Comparison of ENCODE assay signal across 30 mouse cellular contexts in the genomic region with DNA sequence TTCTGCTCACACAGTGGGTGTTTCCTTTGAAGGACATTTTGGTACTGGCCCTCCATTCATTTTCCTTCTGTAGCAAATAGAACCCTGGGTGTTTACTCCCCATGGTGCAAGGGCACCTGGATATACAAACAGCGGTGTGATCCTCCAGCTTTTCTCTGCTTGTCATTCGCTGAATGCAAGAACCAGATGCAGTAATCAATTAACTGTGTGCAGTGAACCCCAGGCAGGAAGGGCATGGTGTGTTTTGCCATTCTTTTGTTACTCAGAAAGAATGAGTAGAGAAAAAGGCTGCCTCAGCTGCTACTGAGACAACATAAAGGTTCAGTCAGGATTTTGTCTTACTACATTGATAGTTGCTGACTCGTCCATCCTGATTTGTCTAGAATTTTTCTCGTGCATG.
DNase-seq lines count a peak whose midpoint lies in the region; ATAC-seq and TF ChIP-seq lines count a peak whose summit lies in the region.
"Had no signal": no experiment of that assay in that cellular context is flagged by ENCODE, and none has a peak within 500 bp of the region (broad histone marks: within the 10 kb centered on the region; RNA-seq: fewer than 3 reads in every experiment).

No protein-coding gene starts in this region.

- no peak overlapping the region for H3K27ac ChIP-seq in forebrain, embryonic 14.5 days (ENCODE audit: low read depth, low read length)
- H3K27ac ChIP-seq in forebrain, embryonic 15.5 days (replicated peaks), result no peak overlapping the region
- H3K27ac ChIP-seq: embryonic facial prominence, embryonic 15.5 days; hindbrain, embryonic 13.5 days; kidney, postnatal 0 days; left cerebral cortex, adult 2 months; limb, embryonic 15.5 days; liver, embryonic 14.5 days; lung, embryonic 15.5 days had no signal

- H3K4me2 ChIP-seq in forebrain, embryonic 14.5 days (ENCODE audit: low read length), result no peak overlapping the region
- H3K4me2 ChIP-seq in forebrain, embryonic 15.5 days (replicated peaks), result no peak overlapping the region
- H3K4me2 ChIP-seq: embryonic facial prominence, embryonic 15.5 days; heart, embryonic 12.5 days; hindbrain, embryonic 13.5 days; limb, embryonic 15.5 days; lung, embryonic 15.5 days had no signal

- no peaks in the 10 kb centered on the region for H3K4me1 ChIP-seq in forebrain, embryonic 14.5 days (ENCODE audit: control insufficient read depth, insufficient read depth, low read length)
- H3K4me1 ChIP-seq in forebrain, embryonic 15.5 days, result no peaks in the 10 kb centered on the region
- H3K4me1 ChIP-seq in lung, adult 2 months (ENCODE audit: control insufficient read depth, insufficient read depth, low read length), result no peaks in the 10 kb centered on the region
- H3K4me1 ChIP-seq: embryonic facial prominence, embryonic 15.5 days; heart, embryonic 12.5 days; hindbrain, embryonic 13.5 days; limb, embryonic 15.5 days; lung, embryonic 15.5 days had no signal

- ATAC-seq in forebrain, embryonic 14.5 days, result no peak
- ATAC-seq in forebrain, embryonic 15.5 days (replicated peaks), result no peak
- ATAC-seq: inflammation-experienced regulatory T-cells, adult 6 months had no signal

- H3K9me3 ChIP-seq in forebrain, embryonic 14.5 days (replicated peaks; ENCODE audit: control insufficient read depth, low read length), result no peaks in the 10 kb centered on the region
- no peaks in the 10 kb centered on the region for H3K9me3 ChIP-seq in forebrain, embryonic 15.5 days
- H3K9me3 ChIP-seq: embryonic facial prominence, embryonic 15.5 days; G1E; heart, embryonic 12.5 days; hindbrain, embryonic 13.5 days; limb, embryonic 15.5 days; lung, embryonic 15.5 days had no signal

- peak; percentile 2 for DNase-seq in forebrain, embryonic 14.5 days (ENCODE audit: low spot score)
- peak; percentile 21 for DNase-seq in R1 (ENCODE audit: low read depth, low spot score)
- DNase-seq in embryo, embryonic 10.5 days (ENCODE audit: low spot score), result peak; percentile 51
- DNase-seq in retina, embryonic 14.5 days (ENCODE audit: low spot score), result peak; percentile 39
- DNase-seq in lung, adult 2 months, result no peak
- DNase-seq in c-Kit-positive CD71-positive TER-119-positive erythroid progenitor cells, embryonic 14.5 days (ENCODE audit: low spot score), result no peak
- DNase-seq: adrenal gland, postnatal 14 days; B cell, adult 2 months; cerebellum, adult 11 months; cerebellum, adult 9-11 months; gastrocnemius, postnatal 10 days; heart, adult 11 months; heart, postnatal 10 days; kidney, adult 18-20 months; layer of hippocampus, adult 9-11 months; left cerebral cortex, postnatal 4 days; lung, postnatal 36 days; thymus, postnatal 14 days had no signal

- no peaks in the 10 kb centered on the region for H3K36me3 ChIP-seq in forebrain, embryonic 14.5 days (ENCODE audit: control insufficient read depth, insufficient read depth, low read length)
- H3K36me3 ChIP-seq in forebrain, embryonic 15.5 days, result no peaks in the 10 kb centered on the region
- H3K36me3 ChIP-seq: embryonic facial prominence, embryonic 15.5 days; G1E; heart, embryonic 12.5 days; hindbrain, embryonic 13.5 days; limb, embryonic 15.5 days; lung, embryonic 15.5 days had no signal

- no peak for TF ChIP-seq POLR2A in lung, adult 2 months (IDR thresholded peaks at IDR 0.05; ENCODE audit: borderline replicate concordance, extremely low read depth, low read depth, low read length)

- no peak overlapping the region for H3K9ac ChIP-seq in forebrain, embryonic 14.5 days (ENCODE audit: low read length)
- no peak overlapping the region for H3K9ac ChIP-seq in forebrain, embryonic 15.5 days (replicated peaks)
- H3K9ac ChIP-seq: embryonic facial prominence, embryonic 15.5 days; heart, embryonic 12.5 days; hindbrain, embryonic 13.5 days; limb, embryonic 15.5 days; liver, embryonic 14.5 days; lung, embryonic 15.5 days had no signal

- 26% methylated on average over 4 of the region's 4 CpGs for WGBS in forebrain, embryonic 14.5 days
- 20% methylated on average over 4 of the region's 4 CpGs for WGBS in forebrain, embryonic 15.5 days
- WGBS in lung, adult 2 months, result 52% methylated on average over 4 of the region's 4 CpGs

- no peaks in the 10 kb centered on the region for H3K27me3 ChIP-seq in forebrain, embryonic 14.5 days (replicated peaks; ENCODE audit: control insufficient read depth, insufficient read depth, low read length)
- no peaks in the 10 kb centered on the region for H3K27me3 ChIP-seq in forebrain, embryonic 15.5 days
- H3K27me3 ChIP-seq: CH12.LX; embryonic facial prominence, embryonic 15.5 days; heart, embryonic 12.5 days; hindbrain, embryonic 13.5 days; limb, embryonic 15.5 days; lung, embryonic 15.5 days had no signal

- no peak for TF ChIP-seq CTCF in lung, adult 2 months (IDR thresholded peaks at IDR 0.05; ENCODE audit: insufficient read depth, low read length)

- no peak overlapping the region for H3K4me3 ChIP-seq in forebrain, embryonic 14.5 days (ENCODE audit: low read depth, low read length)
- no peak overlapping the region for H3K4me3 ChIP-seq in forebrain, embryonic 15.5 days
- no peak overlapping the region for H3K4me3 ChIP-seq in lung, adult 2 months (replicated peaks; ENCODE audit: extremely low read depth, low read depth, low read length)
- H3K4me3 ChIP-seq: embryonic facial prominence, embryonic 15.5 days; heart, embryonic 12.5 days; hindbrain, embryonic 13.5 days; left cerebral cortex, adult 2 months; limb, embryonic 15.5 days; lung, embryonic 15.5 days had no signal

Comparison
In these comparisons a context has a peak if more than half of its experiments do, and no peak if none do; other contexts are left out.
1. DNase-seq: peak in forebrain, embryonic 14.5 days (single experiment), R1 (single experiment), embryo, embryonic 10.5 days (single experiment) and retina, embryonic 14.5 days (single experiment); none in lung, adult 2 months (single experiment) and c-Kit-positive CD71-positive TER-119-positive erythroid progenitor cells, embryonic 14.5 days (single experiment).